Mouse (Mus musculus) hindbrain, postnatal 0 days (tissue): ENCODE data around the gene Fam50b. TPM values are rescaled to one million over a fixed set of nuclear protein-coding genes. Genes with fewer than 3 reads are reported as not detected.

Experiments
- ATAC-seq: fragments of 200-750 bp; cut with Nextera tagmentation; 2 replicates; pipeline ENCODE4 v1.8.0; 2017; ENCODE audit warnings: mild to moderate bottlenecking, moderate TSS enrichment, moderate library complexity
- DNase-seq: peaks from one replicate; pipeline ENCODE4 v3.0.0-alpha.2; 2015; ENCODE audit warnings: low spot score
- H3K27ac ChIP-seq: fragments of 300-500 bp; sonication (generic); 2 replicates; pipeline ENCODE4 v1.5.1; 2014; ENCODE audit warnings: mild to moderate bottlenecking
- H3K27me3 ChIP-seq: fragments of 300-500 bp; sonication (generic); 2 replicates; pipeline ENCODE4 v1.6.1; 2014; ENCODE audit warnings: low read length, mixed read lengths; ENCODE audit not compliant: insufficient read depth
- H3K36me3 ChIP-seq: fragments of 300-500 bp; sonication (generic); 2 replicates; pipeline ENCODE4 v1.6.1; 2014; ENCODE audit warnings: low read length, mixed read lengths; ENCODE audit not compliant: insufficient read depth
- H3K4me1 ChIP-seq: fragments of 300-500 bp; sonication (generic); 2 replicates; pipeline ENCODE4 v1.6.1; 2014; ENCODE audit warnings: antibody characterized with exemption, low read length, mixed read lengths; ENCODE audit not compliant: insufficient read depth
- H3K4me2 ChIP-seq: fragments of 300-500 bp; sonication (generic); 2 replicates; pipeline ENCODE4 v1.6.1; 2014; ENCODE audit warnings: low read depth, mild to moderate bottlenecking, low read length, moderate library complexity, mixed read lengths
- H3K4me3 ChIP-seq: fragments of 300-500 bp; sonication (generic); 2 replicates; pipeline ENCODE4 v1.5.1; 2014; ENCODE audit warnings: low read length
- H3K9ac ChIP-seq: fragments of 300-500 bp; sonication (generic); replicated peaks from 2 replicates; pipeline ENCODE4 v1.6.1; 2014; ENCODE audit warnings: mild to moderate bottlenecking, low read length, moderate library complexity, mixed read lengths
- H3K9me3 ChIP-seq: fragments of 300-500 bp; sonication (generic); 2 replicates; pipeline ENCODE4 v1.6.1; 2016; ENCODE audit warnings: low read length, mixed read lengths
- CTCF ChIP-seq: IDR thresholded peaks from 2 replicates; pipeline ENCODE4 v1.5.1; 2016; ENCODE audit warnings: antibody characterized with exemption, control low read depth, low read depth
- WGBS: fragments of 180-500 bp; shearing (Covaris S2); extraction: QIAGEN DNeasy Blood & Tissue Kit; methylation state at CpG from one replicate; pipeline ENCODE4 v1.1.7; 2014; 5-methylcytosine and 5-hydroxymethylcytosine counted together
- polyA plus RNA-seq: library from polyadenylated mRNA; unstranded; fragments of >200 nt; fragmentation: Nextera tagmentation; extraction: Ambion mirVana; gene quantifications from 2 replicates; pipeline ENCODE4 v1.2.1, GENCODE M21; 2015
- total RNA-seq: library from RNA; depleted of rRNA; stranded (reverse); fragments of >200 nt; gene quantifications from 2 replicates; pipeline ENCODE4 v1.2.3, GENCODE M21; 2014

Gene Fam50b
- total and polyA plus RNA-seq, 2 experiments from 2014 or later: 0.19 TPM; not detected in 1

GRCm38 (mm10) chr13:34715437-34715838 is 19.2 kb upstream of the Fam50b start:
- WGBS: 42% methylated on average over 7 of the region's 7 CpGs
- DNase-seq: peak; percentile 32
- H3K36me3 ChIP-seq: no peaks in the 10 kb centered on the region
- H3K4me1 ChIP-seq: peaks cover 6% of the 10 kb centered on the region; the same call in 1 of the 2 replicates
- no peak for ATAC-seq
- H3K4me3 ChIP-seq: no peak overlapping the region
- no peak for TF ChIP-seq CTCF
- H3K27me3 ChIP-seq: no peaks in the 10 kb centered on the region
- H3K9ac ChIP-seq: no peak overlapping the region
- H3K27ac ChIP-seq: no peak overlapping the region
- H3K4me2 ChIP-seq: no peak overlapping the region
- H3K9me3 ChIP-seq: no peaks in the 10 kb centered on the region

GRCm38 (mm10) chr13:34724831-34725592 is 9.6 kb upstream of the Fam50b start:
- Histone ChIP-seq H3K27ac (no peak overlapping the region), H3K4me2 (no peak overlapping the region), H3K4me3 (no peak overlapping the region), H3K9me3 (no peaks in the 10 kb centered on the region), H3K27me3 (no peaks in the 10 kb centered on the region), H3K4me1 (peaks cover 11% of the 10 kb centered on the region; the same call in 1 of the 2 replicates), H3K9ac (no peak overlapping the region), H3K36me3 (no peaks in the 10 kb centered on the region)
- TF ChIP-seq CTCF: no peak
- ATAC-seq (no peak), DNase-seq (no peak)
- 66% methylated on average over 8 of the region's 8 CpGs for WGBS

- H3K27me3 ChIP-seq: no peaks in the 10 kb centered on the region
- H3K9me3 ChIP-seq: no peaks in the 10 kb centered on the region
- TF ChIP-seq CTCF: no peak; the same call in 1 of the 2 replicates
- H3K4me1 ChIP-seq: peaks cover 11% of the 10 kb centered on the region; the same call in 1 of the 2 replicates
- WGBS: 18% methylated on average over 9 of the region's 9 CpGs
- peak overlapping the region; percentile 21; the same call in 1 of the 2 replicates for H3K9ac ChIP-seq
- H3K27ac ChIP-seq: peak overlapping the region; percentile 57; the same call in 1 of the 2 replicates
- peak overlapping the region; percentile 52 for H3K4me2 ChIP-seq
- peak; percentile 87 for ATAC-seq
- no peaks in the 10 kb centered on the region for H3K36me3 ChIP-seq
- DNase-seq: peak; percentile 78
- peak overlapping the region; percentile 21 for H3K4me3 ChIP-seq
Measured at GRCm38 (mm10) chr13:34725800-34726476, 8.7 kb upstream of the Fam50b start.

GRCm38 (mm10) chr13:34726477-34726805 is 8.2 kb upstream of the Fam50b start:
- peak; percentile 59 for ATAC-seq
- DNase-seq: no peak
- peak overlapping the region; percentile 52 for H3K4me2 ChIP-seq
- H3K9me3 ChIP-seq: no peaks in the 10 kb centered on the region
- WGBS: 27% methylated on average over 8 of the region's 8 CpGs
- peak overlapping the region; percentile 21; the same call in 1 of the 2 replicates for H3K9ac ChIP-seq
- H3K27ac ChIP-seq: peak overlapping the region; percentile 57; the same call in 1 of the 2 replicates
- peaks cover 11% of the 10 kb centered on the region; the same call in 1 of the 2 replicates for H3K4me1 ChIP-seq
- TF ChIP-seq CTCF: no peak
- H3K4me3 ChIP-seq: peak overlapping the region; percentile 21
- H3K27me3 ChIP-seq: no peaks in the 10 kb centered on the region
- no peaks in the 10 kb centered on the region for H3K36me3 ChIP-seq

GRCm38 (mm10) chr13:34727060-34727459 is 7.6 kb upstream of the Fam50b start:
- H3K9ac ChIP-seq: no peak overlapping the region; the same call in 1 of the 2 replicates
- no peak overlapping the region for H3K4me2 ChIP-seq
- TF ChIP-seq CTCF: peak; percentile 19; the same call in 1 of the 2 replicates
- no peak overlapping the region for H3K27ac ChIP-seq
- no peaks in the 10 kb centered on the region for H3K36me3 ChIP-seq
- no peaks in the 10 kb centered on the region for H3K9me3 ChIP-seq
- H3K27me3 ChIP-seq: no peaks in the 10 kb centered on the region
- DNase-seq: no peak
- peaks cover 11% of the 10 kb centered on the region; the same call in 1 of the 2 replicates for H3K4me1 ChIP-seq
- no peak for ATAC-seq
- H3K4me3 ChIP-seq: no peak overlapping the region
- WGBS: 96% methylated on average over 2 of the region's 2 CpGs

- Histone ChIP-seq H3K4me3 (no peak overlapping the region), H3K27ac (no peak overlapping the region), H3K36me3 (no peaks in the 10 kb centered on the region), H3K4me2 (no peak overlapping the region), H3K27me3 (no peaks in the 10 kb centered on the region), H3K9me3 (no peaks in the 10 kb centered on the region), H3K4me1 (no peaks in the 10 kb centered on the region; the same call in 1 of the 2 replicates), H3K9ac (no peak overlapping the region)
- WGBS: 88% methylated on average over 6 of the region's 6 CpGs
- no peak for DNase-seq
- no peak for TF ChIP-seq CTCF
- ATAC-seq: no peak
Measured at GRCm38 (mm10) chr13:34731551-34731950, 3.1 kb upstream of the Fam50b start.

GRCm38 (mm10) chr13:34733780-34734179 is 870 bp upstream of the Fam50b start:
- Histone ChIP-seq H3K27me3 (no peaks in the 10 kb centered on the region), H3K36me3 (no peaks in the 10 kb centered on the region), H3K9me3 (no peaks in the 10 kb centered on the region), H3K4me3 (no peak overlapping the region), H3K9ac (no peak overlapping the region), H3K4me1 (no peaks in the 10 kb centered on the region; the same call in 1 of the 2 replicates), H3K27ac (no peak overlapping the region), H3K4me2 (no peak overlapping the region)
- DNase-seq (no peak), ATAC-seq (no peak)
- 55% methylated on average over 1 of the region's 1 CpGs for WGBS
- no peak for TF ChIP-seq CTCF
